Mouse (Mus musculus) heart, postnatal 0 days (tissue): ENCODE results near the gene Gnb2.

ENCODE experiments used
- CTCF ChIP-seq: IDR thresholded peaks from 2 replicates; pipeline ENCODE4 v1.5.1; 2016; ENCODE audit warnings: antibody characterized with exemption, control low read depth, low read depth
- EP300 ChIP-seq: IDR thresholded peaks from 2 replicates; pipeline ENCODE4 v1.6.1; 2016; ENCODE audit warnings: antibody characterized with exemption, low read depth

- TF ChIP-seq CTCF (no peak), EP300 (no peak)
Measured at GRCm38 (mm10) chr5:137524671-137525070, 8.6 kb downstream of the Gnb2 start.
